Mouse (Mus musculus) cerebellum, adult 2 months (tissue): Measurements from ENCODE around the gene Trappc3l.
A peak's percentile ranks its signal among the peaks of the same experiment; 100 is the strongest.

Experiments
- CTCF ChIP-seq: fragments of 200-500 bp; IDR thresholded peaks from 2 replicates; pipeline ENCODE4 v1.5.1; 2011; ENCODE audit warnings: low read depth, mild to moderate bottlenecking, control low read depth, low read length, moderate library complexity, borderline replicate concordance; ENCODE audit not compliant: insufficient read depth
- POLR2A ChIP-seq: fragments of 200-500 bp; IDR thresholded peaks from 2 replicates; pipeline ENCODE4 v1.6.1; 2011; ENCODE audit warnings: low read length, control low read depth, borderline replicate concordance; ENCODE audit not compliant: insufficient read depth

- TF ChIP-seq CTCF (peak; percentile 51; the same call in 1 of the 2 replicates), POLR2A (no peak)
These were observed 3.6 kb upstream of the Trappc3l start for GRCm38 (mm10) chr10:34033630-34034305.
